Mouse (Mus musculus) megakaryocyte-erythroid progenitor cell, adult 5-6 weeks (primary cell): Measurements from ENCODE around the gene Dock3. TPM values are rescaled to one million over a fixed set of nuclear protein-coding genes. Genes with fewer than 3 reads are reported as not detected.
"Not testable (repeated sequence)": the region's sequence is repeated elsewhere in the genome, so short reads cannot be mapped to it uniquely, and the experiment has no call there.

Source experiments
- ATAC-seq: replicated peaks from 2 replicates; pipeline ENCODE4 v1.8.0; 2016; ENCODE audit warnings: mild to moderate bottlenecking, inconsistent platforms; ENCODE audit not compliant: severe bottlenecking, poor library complexity, low FRiP score, low TSS enrichment
- total RNA-seq, 2 experiments: library from RNA; stranded (forward) in 1 of 2; stranded (reverse) in 1 of 2; fragments of 200-1000, 215-1000 nt in 1 of 2; fragments of >200 nt in 1 of 2; fragmentation: Nextera tagmentation in 1 of 2; gene quantifications; 2 replicates each; pipeline ENCODE4 v1.2.3; 2014 to 2017

The Dock3 gene
- total RNA-seq, 2 experiments from 2014 or later, result 0.09 TPM; not detected in 1

GRCm38 (mm10) chr9:107260836-107261235 is 29.1 kb upstream of the Dock3 start:
- ATAC-seq, result no peak

- no peak for ATAC-seq
Measured at GRCm38 (mm10) chr9:107260429-107260828, 28.7 kb upstream of the Dock3 start.

DNA sequence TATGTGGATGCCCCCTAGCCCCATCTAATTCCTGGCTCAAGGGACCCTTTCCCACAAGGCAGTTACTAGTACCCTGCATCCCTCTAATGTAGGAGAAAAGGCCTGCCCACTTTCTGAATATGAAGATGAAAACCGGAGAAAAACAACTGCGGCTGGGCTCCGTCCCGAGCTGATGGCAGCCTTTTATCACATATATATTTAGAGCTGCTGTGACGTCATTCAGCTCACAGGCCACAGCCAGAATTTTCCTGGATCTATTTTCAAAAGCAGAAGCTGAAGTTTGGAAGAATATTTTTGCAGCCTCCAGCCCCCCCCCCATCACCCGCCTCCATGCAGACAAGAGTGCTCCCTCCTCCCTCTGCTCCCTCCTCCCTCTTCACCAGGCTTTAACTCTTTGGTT is 27.9 kb upstream of the Dock3 start:
- ATAC-seq, result no peak

- no peak for ATAC-seq
Measured at GRCm38 (mm10) chr9:107255596-107255995, 23.9 kb upstream of the Dock3 start.

GRCm38 (mm10) chr9:107254925-107255324 is 23.2 kb upstream of the Dock3 start:
- no peak for ATAC-seq

- no peak for ATAC-seq
Measured at GRCm38 (mm10) chr9:107254476-107254875, 22.8 kb upstream of the Dock3 start.

GRCm38 (mm10) chr9:107252164-107252563 is 20.5 kb upstream of the Dock3 start:
- ATAC-seq, result 0 out of 2 replicates have a peak, but pooled peaks have one; percentile 23

- ATAC-seq, result no peak
Measured at GRCm38 (mm10) chr9:107250416-107251337, 19.0 kb upstream of the Dock3 start.

DNA sequence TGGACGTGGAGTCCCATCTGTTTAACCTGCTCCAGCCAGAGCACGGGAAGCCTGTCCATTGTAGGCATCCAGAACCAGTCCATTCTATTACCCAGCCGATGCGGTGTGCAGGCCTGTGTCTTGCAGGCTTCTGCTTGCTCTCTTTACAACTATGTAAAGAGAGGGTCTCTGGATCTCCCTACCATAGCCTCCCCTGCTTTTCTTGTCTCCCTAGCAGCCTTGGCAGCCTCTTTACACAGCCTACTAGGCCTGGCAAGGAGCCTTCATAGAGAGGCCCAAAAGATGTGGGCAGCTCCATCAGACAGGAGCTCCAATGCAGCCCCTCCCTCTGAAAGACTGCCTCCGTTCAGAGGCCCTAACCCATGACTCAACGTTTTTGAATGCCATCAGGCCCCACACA is 17.4 kb upstream of the Dock3 start:
- ATAC-seq, result no peak

DNA sequence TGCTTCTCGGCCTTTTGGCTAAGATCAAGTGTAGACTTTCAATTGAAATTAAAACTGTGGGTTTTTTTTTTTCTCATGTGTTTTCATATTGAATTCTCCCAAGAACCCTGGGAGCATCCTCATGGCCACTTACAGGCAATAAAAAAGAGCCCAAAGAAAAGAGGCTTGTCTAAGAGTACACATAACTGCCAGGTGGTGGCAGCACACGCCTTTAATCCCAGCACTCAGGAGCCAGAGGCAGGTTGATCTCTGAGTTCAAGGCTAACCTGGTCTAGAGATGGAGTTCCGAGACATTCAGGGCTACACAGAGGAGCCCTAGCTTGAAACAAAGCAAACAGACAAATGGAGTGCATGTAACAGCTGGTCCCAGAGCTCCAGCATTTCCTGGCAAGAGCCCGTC is 14.5 kb upstream of the Dock3 start:
- ATAC-seq, result peak; percentile 64; the same call in 1 of the 2 replicates

GRCm38 (mm10) chr9:107245311-107245710 is 13.6 kb upstream of the Dock3 start:
- no peak for ATAC-seq

GRCm38 (mm10) chr9:107236151-107236550 is 4.4 kb upstream of the Dock3 start:
- no peak for ATAC-seq

- ATAC-seq, result no peak
Measured at GRCm38 (mm10) chr9:107235261-107235660, 3.6 kb upstream of the Dock3 start.

GRCm38 (mm10) chr9:107232140-107232539 is 431 bp upstream of the Dock3 start:
- no peak for ATAC-seq

- ATAC-seq, result no peak
Measured at GRCm38 (mm10) chr9:107230991-107231538, 644 bp downstream of the Dock3 start.

DNA sequence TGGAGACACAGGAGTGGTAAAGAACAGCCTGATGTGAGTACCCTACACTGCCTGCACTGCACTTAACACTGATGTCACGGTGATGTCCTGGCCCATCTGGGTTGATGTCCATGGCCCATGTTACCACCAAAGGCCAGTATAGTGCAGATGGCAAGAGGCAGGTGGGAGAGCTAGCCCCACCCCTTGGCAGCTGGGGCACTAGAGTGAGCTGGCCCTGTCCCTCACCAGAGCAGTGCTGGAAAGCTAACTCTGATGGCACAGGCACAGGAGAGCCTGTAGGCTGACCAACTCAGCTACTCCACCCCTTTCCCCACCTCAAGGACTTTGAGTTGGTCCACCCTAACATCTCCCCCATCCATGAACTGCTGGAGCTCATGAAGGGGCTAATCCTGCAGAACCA is 7.1 kb downstream of the Dock3 start:
- ATAC-seq, result 0 out of 2 replicates have a peak, but pooled peaks have one; percentile 26

DNA sequence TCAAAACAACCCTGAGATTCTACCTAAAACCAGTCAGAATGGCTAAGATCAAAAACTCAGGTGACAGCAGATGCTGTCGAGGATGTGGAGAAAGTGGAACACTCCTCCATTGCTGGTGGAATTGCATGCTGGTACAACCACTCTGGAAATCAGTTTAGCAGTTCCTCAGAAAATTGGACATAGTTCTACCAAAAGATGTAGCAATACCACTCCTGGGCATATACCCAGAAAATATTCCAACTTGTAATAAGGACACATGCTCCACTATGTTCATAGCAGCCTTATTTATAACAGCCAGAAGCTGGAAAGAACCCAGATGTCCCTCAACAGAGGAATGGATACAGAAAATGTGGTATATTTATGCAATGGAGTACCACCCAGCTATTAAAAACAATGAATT is 56.9 kb downstream of the Dock3 start:
- not testable (repeated sequence) for ATAC-seq

GRCm38 (mm10) chr9:107165792-107166191 is 65.9 kb downstream of the Dock3 start:
- no peak for ATAC-seq

GRCm38 (mm10) chr9:107164825-107165224 is 66.9 kb downstream of the Dock3 start:
- ATAC-seq, result no peak

- not testable (repeated sequence) for ATAC-seq
Measured at GRCm38 (mm10) chr9:107156388-107156787, 75.3 kb downstream of the Dock3 start.

DNA sequence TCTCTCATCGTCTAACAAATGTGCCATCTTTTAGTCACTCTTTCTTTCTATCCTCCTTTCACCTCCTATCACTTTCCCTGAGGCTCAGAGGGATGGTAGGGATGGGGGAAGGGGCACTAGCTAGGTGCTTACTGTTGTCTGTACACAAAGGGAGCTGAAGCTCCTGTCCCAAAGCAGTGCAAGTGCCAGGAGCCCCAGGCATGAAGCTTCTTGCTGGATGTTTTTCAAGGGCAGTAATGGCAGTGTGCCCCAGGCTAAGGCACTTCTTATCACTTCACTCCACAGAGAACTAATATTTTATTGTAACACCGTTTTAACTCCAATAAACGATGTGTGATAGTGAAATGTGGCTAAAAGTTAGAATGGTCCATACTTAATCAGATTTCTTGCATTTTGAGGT is 118.9 kb downstream of the Dock3 start:
- ATAC-seq, result no peak
